Mouse (Mus musculus): ENCODE results near the gene Bcl7c. TPM values are rescaled to one million over a fixed set of nuclear protein-coding genes. Genes with fewer than 3 reads are reported as not detected.
"Not testable (repeated sequence)": the region's sequence is repeated elsewhere in the genome, so short reads cannot be mapped to it uniquely, and the experiment has no call there.

Gene Bcl7c
- polyA plus RNA-seq, 1 experiment from 2014 or later: 56.6 TPM

- peak overlapping the region; percentile 97 for H3K27ac ChIP-seq
- no peaks in the 10 kb centered on the region for H3K9me3 ChIP-seq
- 81% methylated on average over 5 of the region's 5 CpGs for WGBS
- peaks cover 25% of the 10 kb centered on the region for H3K36me3 ChIP-seq
- no peak for DNase-seq (ENCODE audit: low spot score)
- no peaks in the 10 kb centered on the region for H3K27me3 ChIP-seq (ENCODE audit: insufficient read depth, poor library complexity, severe bottlenecking)
- H3K4me1 ChIP-seq (replicated peaks): peaks cover 78% of the 10 kb centered on the region
- peak overlapping the region; percentile 78 for H3K4me3 ChIP-seq
These were observed 687 bp upstream of the Bcl7c start for GRCm38 (mm10) chr7:127709261-127709979.

GRCm38 (mm10) chr7:127707957-127708206, 851 bp downstream of the Bcl7c start:
- H3K9me3 ChIP-seq: no peaks in the 10 kb centered on the region
- peaks cover 66% of the 10 kb centered on the region for H3K4me1 ChIP-seq (replicated peaks)
- WGBS: 1% methylated on average over 5 of the region's 5 CpGs
- DNase-seq (ENCODE audit: low spot score): no peak
- peak overlapping the region; percentile 78 for H3K4me3 ChIP-seq
- peak overlapping the region; percentile 97 for H3K27ac ChIP-seq
- no peaks in the 10 kb centered on the region for H3K27me3 ChIP-seq (ENCODE audit: insufficient read depth, poor library complexity, severe bottlenecking)
- H3K36me3 ChIP-seq: peaks cover 41% of the 10 kb centered on the region

GRCm38 (mm10) chr7:127707045-127707956, 1.4 kb downstream of the Bcl7c start:
- Histone ChIP-seq H3K4me1 (replicated peaks) (peaks cover 60% of the 10 kb centered on the region), H3K27ac (peak overlapping the region; percentile 97), H3K9me3 (no peaks in the 10 kb centered on the region), H3K27me3 (ENCODE audit: insufficient read depth, poor library complexity, severe bottlenecking) (no peaks in the 10 kb centered on the region), H3K4me3 (peak overlapping the region; percentile 78), H3K36me3 (peaks cover 47% of the 10 kb centered on the region)
- 27% methylated on average over 22 of the region's 22 CpGs for WGBS
- peak; percentile 54 for DNase-seq (ENCODE audit: low spot score)

- H3K27me3 ChIP-seq (ENCODE audit: insufficient read depth, poor library complexity, severe bottlenecking): no peaks in the 10 kb centered on the region
- no peak for DNase-seq (ENCODE audit: low spot score)
- H3K36me3 ChIP-seq: peaks cover 52% of the 10 kb centered on the region
- no peak overlapping the region for H3K27ac ChIP-seq
- no peaks in the 10 kb centered on the region for H3K9me3 ChIP-seq
- H3K4me3 ChIP-seq: no peak overlapping the region
- WGBS: 83% methylated on average over 4 of the region's 4 CpGs
- H3K4me1 ChIP-seq (replicated peaks): peaks cover 47% of the 10 kb centered on the region
These were observed 3.0 kb downstream of the Bcl7c start for GRCm38 (mm10) chr7:127705706-127706105.

- H3K4me1 ChIP-seq (replicated peaks): peaks cover 47% of the 10 kb centered on the region
- no peaks in the 10 kb centered on the region for H3K9me3 ChIP-seq
- 71% methylated on average over 6 of the region's 6 CpGs for WGBS
- H3K36me3 ChIP-seq: peaks cover 61% of the 10 kb centered on the region
- H3K27me3 ChIP-seq (ENCODE audit: insufficient read depth, poor library complexity, severe bottlenecking): no peaks in the 10 kb centered on the region
- peak overlapping the region; percentile 30; the same call in 1 of the 2 replicates for H3K27ac ChIP-seq
- DNase-seq (ENCODE audit: low spot score): no peak
- H3K4me3 ChIP-seq: no peak overlapping the region
These were observed 4.1 kb downstream of the Bcl7c start for GRCm38 (mm10) chr7:127704598-127704997.

DNA sequence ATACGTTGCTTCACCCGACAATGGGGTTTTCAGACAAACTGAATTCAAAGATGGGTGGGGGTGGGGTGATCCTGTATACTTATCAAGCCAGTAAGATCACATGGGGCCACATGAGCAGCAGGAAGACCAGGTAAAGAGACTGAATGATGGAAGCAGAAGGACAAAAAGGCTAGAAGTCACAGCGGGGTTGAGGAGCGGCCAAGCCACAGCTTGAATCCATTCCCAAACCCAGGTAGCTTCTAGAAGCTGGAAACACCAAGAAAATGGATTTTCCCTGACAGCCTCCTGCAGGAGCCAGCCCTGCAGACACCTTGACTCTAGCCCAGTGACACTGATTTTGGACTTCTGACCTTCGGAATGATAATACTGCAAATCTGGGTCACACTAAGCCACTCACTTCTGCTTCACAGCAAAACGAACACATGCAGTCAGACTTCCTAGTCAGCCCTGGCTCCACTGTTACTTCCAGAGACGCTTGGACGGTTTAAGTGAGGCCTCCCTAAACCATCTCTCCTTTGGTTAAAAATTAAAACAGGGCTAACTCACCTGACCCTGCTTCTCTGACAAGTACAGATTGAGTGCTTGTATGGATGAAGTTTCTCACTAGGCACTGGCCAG, 5.1 kb downstream of the Bcl7c start:
- 93% methylated on average over 8 of the region's 8 CpGs for WGBS
- Histone ChIP-seq H3K9me3 (no peaks in the 10 kb centered on the region), H3K4me3 (no peak overlapping the region), H3K4me1 (replicated peaks) (peaks cover 40% of the 10 kb centered on the region), H3K27ac (0 out of 2 replicates have a peak overlapping the region, but pooled peaks have one; percentile 30), H3K27me3 (ENCODE audit: insufficient read depth, poor library complexity, severe bottlenecking) (no peaks in the 10 kb centered on the region), H3K36me3 (peaks cover 67% of the 10 kb centered on the region)
- DNase-seq (ENCODE audit: low spot score): no peak

DNA sequence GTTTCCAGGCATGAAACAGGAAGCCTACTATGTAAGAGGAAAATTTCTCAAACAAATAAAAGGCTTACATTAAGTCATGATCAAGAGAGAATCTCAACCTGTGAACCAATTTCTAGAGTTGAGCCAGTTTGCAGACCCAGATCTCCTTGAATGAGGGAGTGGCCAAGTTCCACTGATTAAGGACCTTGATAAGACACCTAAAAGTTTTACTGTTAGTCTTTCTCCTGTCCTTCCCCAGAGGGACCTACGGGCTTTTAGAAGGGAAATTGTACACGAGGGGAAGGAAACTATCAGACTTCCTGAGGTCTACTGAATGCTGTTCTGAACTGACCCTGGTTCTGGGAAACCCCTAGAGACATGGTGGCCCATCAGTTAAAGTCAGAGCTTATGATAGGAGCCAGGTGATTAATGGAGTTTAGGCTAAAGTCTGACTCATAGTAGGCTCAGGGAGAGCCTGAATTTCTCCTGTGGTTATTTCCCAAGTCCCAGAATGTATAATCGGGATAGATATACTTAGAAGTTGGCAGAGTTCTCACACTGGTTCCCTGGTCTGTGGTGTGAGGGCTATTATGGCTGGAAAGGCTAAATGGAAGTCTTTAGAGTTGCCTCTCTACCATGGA, 7.9 kb downstream of the Bcl7c start:
- H3K36me3 ChIP-seq: peaks cover 60% of the 10 kb centered on the region
- 85% methylated on average over 3 of the region's 3 CpGs for WGBS
- H3K4me3 ChIP-seq: no peak overlapping the region
- H3K4me1 ChIP-seq (replicated peaks): peaks cover 14% of the 10 kb centered on the region
- DNase-seq (ENCODE audit: low spot score): no peak
- no peaks in the 10 kb centered on the region for H3K9me3 ChIP-seq
- no peak overlapping the region for H3K27ac ChIP-seq
- H3K27me3 ChIP-seq (ENCODE audit: insufficient read depth, poor library complexity, severe bottlenecking): no peaks in the 10 kb centered on the region

GRCm38 (mm10) chr7:127698986-127699385, 9.7 kb downstream of the Bcl7c start:
- Histone ChIP-seq H3K36me3 (peaks cover 48% of the 10 kb centered on the region), H3K27me3 (ENCODE audit: insufficient read depth, poor library complexity, severe bottlenecking) (no peaks in the 10 kb centered on the region), H3K9me3 (no peaks in the 10 kb centered on the region), H3K27ac (no peak overlapping the region), H3K4me3 (no peak overlapping the region), H3K4me1 (replicated peaks) (no peaks in the 10 kb centered on the region)
- DNase-seq (ENCODE audit: low spot score): no peak
- WGBS: 90% methylated on average over 6 of the region's 6 CpGs

DNA sequence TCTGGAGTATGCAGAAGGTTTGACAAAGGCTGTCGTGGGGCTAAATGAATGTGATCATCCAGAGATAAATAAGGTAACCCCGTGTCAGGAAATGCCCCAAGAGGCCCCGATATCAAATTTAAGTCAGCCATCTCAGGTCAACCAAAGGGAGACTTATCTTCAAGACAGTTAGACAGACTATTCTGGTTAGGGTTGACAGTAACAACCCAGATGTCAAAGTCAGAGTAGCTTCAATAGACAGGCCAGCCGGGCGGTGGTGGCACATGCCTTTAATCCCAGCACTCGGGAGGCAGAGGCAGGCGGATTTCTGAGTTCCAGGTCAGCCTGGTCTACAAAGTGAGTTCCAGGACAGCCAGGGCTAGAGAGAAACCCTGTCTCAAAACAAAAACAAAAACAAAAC, 15.0 kb downstream of the Bcl7c start:
- H3K27ac ChIP-seq; H3K27me3 ChIP-seq (ENCODE audit: insufficient read depth, poor library complexity, severe bottlenecking); DNase-seq (ENCODE audit: low spot score); H3K4me3 ChIP-seq; H3K9me3 ChIP-seq: not testable (repeated sequence)
- 94% methylated on average over 7 of the region's 7 CpGs for WGBS
- H3K4me1 ChIP-seq (replicated peaks): peaks cover 13% of the 10 kb centered on the region
- peaks cover 16% of the 10 kb centered on the region for H3K36me3 ChIP-seq

- no peaks in the 10 kb centered on the region for H3K9me3 ChIP-seq
- H3K4me3 ChIP-seq: no peak overlapping the region
- 94% methylated on average over 8 of the region's 8 CpGs for WGBS
- H3K27ac ChIP-seq: no peak overlapping the region
- peaks cover 13% of the 10 kb centered on the region for H3K4me1 ChIP-seq (replicated peaks)
- 0 out of 2 replicates have a peak, but pooled peaks cover 3% of the 10 kb centered on the region for H3K27me3 ChIP-seq (ENCODE audit: insufficient read depth, poor library complexity, severe bottlenecking)
- no peak for DNase-seq (ENCODE audit: low spot score)
- peaks cover 15% of the 10 kb centered on the region for H3K36me3 ChIP-seq
These were observed 15.4 kb downstream of the Bcl7c start for GRCm38 (mm10) chr7:127693290-127693689.

DNA sequence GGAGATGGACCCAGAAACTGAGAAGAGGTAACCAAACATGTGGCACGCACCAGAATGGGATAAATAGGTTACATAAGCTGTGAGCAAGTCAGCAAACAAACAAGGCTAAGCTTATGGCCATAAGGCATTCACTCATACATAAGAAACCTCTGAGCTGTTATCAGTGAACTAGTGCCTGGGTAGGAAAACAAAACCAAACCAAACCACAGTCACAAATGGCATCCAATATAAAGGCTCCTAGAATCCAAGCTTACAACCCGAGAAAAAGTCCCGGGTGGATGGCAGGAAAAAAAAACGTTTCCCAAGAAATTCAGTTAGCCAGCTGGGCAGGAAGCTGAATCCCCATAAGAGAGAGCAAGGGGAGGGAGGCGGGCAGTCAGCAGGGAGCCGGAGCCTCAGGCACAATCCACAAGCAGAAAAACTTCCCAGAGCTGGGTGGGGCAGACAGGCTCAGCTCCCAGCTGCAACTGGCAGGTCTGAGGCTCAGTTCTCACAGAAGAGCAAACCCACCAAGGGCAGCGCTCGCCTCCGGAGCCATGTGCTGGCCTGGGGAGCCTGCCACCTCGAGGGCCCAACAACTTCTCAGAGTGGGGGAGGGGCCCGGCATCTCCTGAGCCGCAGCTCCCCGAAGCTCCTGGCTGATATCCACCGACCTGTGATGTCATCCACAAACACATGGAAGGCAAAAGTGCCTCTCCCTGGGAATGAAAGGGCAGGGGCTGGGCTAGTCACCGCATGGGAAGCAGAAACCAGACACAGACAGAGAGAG, 17.3 kb downstream of the Bcl7c start:
- H3K27me3 ChIP-seq (ENCODE audit: insufficient read depth, poor library complexity, severe bottlenecking): 0 out of 2 replicates have a peak, but pooled peaks cover 3% of the 10 kb centered on the region
- peak overlapping the region; percentile 40 for H3K4me3 ChIP-seq
- 5% methylated on average over 15 of the region's 15 CpGs for WGBS
- peaks cover 21% of the 10 kb centered on the region for H3K4me1 ChIP-seq (replicated peaks)
- H3K9me3 ChIP-seq: no peaks in the 10 kb centered on the region
- DNase-seq (ENCODE audit: low spot score): peak; percentile 59
- H3K27ac ChIP-seq: peak overlapping the region; percentile 77
- H3K36me3 ChIP-seq: peaks cover 10% of the 10 kb centered on the region

Data from hindbrain, embryonic 10.5 days (tissue).